Mouse (Mus musculus) heart, embryonic 10.5 days (tissue): ENCODE results near the gene Pdzrn4. TPM values are rescaled to one million over a fixed set of nuclear protein-coding genes. Genes with fewer than 3 reads are reported as not detected.

ENCODE experiments used
- DNase-seq: peaks from one replicate; pipeline ENCODE4 v3.0.0-alpha.2; 2017; ENCODE audit warnings: low spot score
- H3K27ac ChIP-seq: fragments of 300-500 bp; sonication (generic); 2 replicates; pipeline ENCODE4 v1.5.1; 2016; ENCODE audit warnings: mild to moderate bottlenecking
- H3K27me3 ChIP-seq: fragments of 300-500 bp; sonication (generic); 2 replicates; pipeline ENCODE4 v1.6.1; 2016; ENCODE audit warnings: mild to moderate bottlenecking; ENCODE audit not compliant: poor library complexity, insufficient read depth, severe bottlenecking
- H3K36me3 ChIP-seq: fragments of 300-500 bp; sonication (generic); 2 replicates; pipeline ENCODE4 v1.6.1; 2016; ENCODE audit warnings: mild to moderate bottlenecking, moderate library complexity
- H3K4me1 ChIP-seq: fragments of 300-500 bp; sonication (generic); 2 replicates; pipeline ENCODE4 v1.6.1; 2016; ENCODE audit warnings: mild to moderate bottlenecking
- H3K4me3 ChIP-seq: fragments of 300-500 bp; sonication (generic); 2 replicates; pipeline ENCODE4 v1.5.1; 2016; ENCODE audit warnings: mild to moderate bottlenecking, moderate library complexity
- H3K9me3 ChIP-seq: fragments of 300-500 bp; sonication (generic); 2 replicates; pipeline ENCODE4 v1.6.1; 2016; ENCODE audit warnings: mild to moderate bottlenecking, moderate library complexity
- WGBS: fragments of 180-500 bp; shearing (Covaris S2); methylation state at CpG from one replicate; pipeline ENCODE4 v1.1.7; 2016; 5-methylcytosine and 5-hydroxymethylcytosine counted together
- polyA plus RNA-seq: library from polyadenylated mRNA; unstranded; fragments of >200 nt; fragmentation: Nextera tagmentation; extraction: Ambion mirVana; gene quantifications from 2 replicates; pipeline ENCODE4 v1.2.1, GENCODE M21; 2016

The Pdzrn4 gene
- polyA plus RNA-seq, 1 experiment from 2014 or later, result 0.57 TPM

DNA sequence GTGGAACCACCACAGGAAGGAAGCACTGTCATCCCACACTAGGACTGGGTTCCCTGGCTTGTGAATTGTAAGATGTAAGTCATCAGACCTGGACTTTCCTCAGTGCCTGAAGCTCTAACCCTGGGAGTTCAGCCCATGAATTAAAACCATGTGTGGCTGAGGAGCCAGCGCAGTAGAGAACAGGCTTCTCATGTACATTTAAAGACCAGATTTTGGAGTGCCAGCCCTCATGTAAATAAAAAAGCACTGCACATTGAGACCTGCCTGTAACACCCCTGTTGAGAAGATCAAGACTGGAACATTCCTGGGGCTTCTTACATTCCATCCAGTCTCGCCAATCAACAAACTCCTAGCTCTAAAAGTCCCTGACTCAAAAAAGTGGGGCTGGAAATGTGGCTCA, 342.0 kb downstream of the Pdzrn4 start:
- H3K27me3 ChIP-seq, result no peaks in the 10 kb centered on the region
- no peaks in the 10 kb centered on the region for H3K36me3 ChIP-seq
- no peaks in the 10 kb centered on the region for H3K9me3 ChIP-seq
- no peak overlapping the region for H3K4me3 ChIP-seq
- WGBS, result 53% methylated on average over 2 of the region's 2 CpGs
- no peak overlapping the region for H3K27ac ChIP-seq
- no peaks in the 10 kb centered on the region for H3K4me1 ChIP-seq
- no peak for DNase-seq

DNA sequence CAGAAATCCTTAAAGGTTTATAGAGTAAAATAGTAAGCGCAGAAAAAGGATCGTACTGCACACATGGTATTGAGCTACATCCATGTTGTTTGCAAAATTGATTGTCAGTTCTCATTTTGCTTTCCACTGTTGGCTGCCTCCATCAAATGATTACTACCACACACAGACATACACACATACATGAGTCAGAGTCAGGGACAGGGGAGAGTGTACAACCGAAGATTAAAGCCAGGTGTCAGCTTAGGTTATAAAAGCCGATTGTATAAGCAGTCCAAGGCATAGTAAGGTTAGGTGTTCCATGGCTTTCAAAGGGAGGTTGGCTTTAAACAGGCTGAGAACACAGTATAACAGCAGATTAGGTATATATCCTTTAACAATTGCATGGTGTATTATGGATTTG, 343.2 kb downstream of the Pdzrn4 start:
- 85% methylated on average over 4 of the region's 4 CpGs for WGBS

DNA sequence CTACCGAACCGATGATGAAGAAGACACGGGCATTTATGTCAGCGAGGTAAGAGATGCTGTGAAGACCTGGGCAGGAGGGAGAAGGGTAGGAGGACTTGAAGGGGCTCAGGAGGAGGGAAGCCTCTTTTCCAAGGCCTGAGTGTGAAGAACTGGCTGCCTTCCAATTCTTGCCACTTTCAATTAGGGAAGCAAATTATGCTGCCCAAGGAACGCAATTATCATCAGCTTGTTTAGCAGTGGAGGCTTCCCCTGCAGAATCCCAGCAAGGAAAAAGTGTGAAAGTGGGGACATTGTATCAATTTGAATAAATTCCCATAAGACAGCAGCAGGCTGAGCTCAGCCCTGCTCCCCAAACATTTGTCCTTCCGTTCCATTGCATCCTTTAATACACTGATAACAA, 346.9 kb downstream of the Pdzrn4 start:
- Histone ChIP-seq H3K27me3 (no peaks in the 10 kb centered on the region), H3K9me3 (no peaks in the 10 kb centered on the region), H3K27ac (no peak overlapping the region), H3K4me1 (no peaks in the 10 kb centered on the region), H3K4me3 (no peak overlapping the region), H3K36me3 (no peaks in the 10 kb centered on the region)
- DNase-seq, result no peak
- 78% methylated on average over 6 of the region's 6 CpGs for WGBS

More for the DNA sequence above, 343.2 kb downstream of the Pdzrn4 start:
- DNase-seq, result no peak
- no peak overlapping the region for H3K27ac ChIP-seq
- no peaks in the 10 kb centered on the region for H3K27me3 ChIP-seq
- no peaks in the 10 kb centered on the region for H3K9me3 ChIP-seq
- no peaks in the 10 kb centered on the region for H3K36me3 ChIP-seq
- no peak overlapping the region for H3K4me3 ChIP-seq
- no peaks in the 10 kb centered on the region for H3K4me1 ChIP-seq

- Histone ChIP-seq H3K27me3 (no peaks in the 10 kb centered on the region), H3K9me3 (no peaks in the 10 kb centered on the region), H3K4me3 (no peak overlapping the region), H3K4me1 (no peaks in the 10 kb centered on the region), H3K36me3 (no peaks in the 10 kb centered on the region), H3K27ac (no peak overlapping the region)
- DNase-seq, result no peak
- 86% methylated on average over 7 of the region's 7 CpGs for WGBS
These were observed 349.4 kb downstream of the Pdzrn4 start for GRCm38 (mm10) chr15:92746081-92746480.

DNA sequence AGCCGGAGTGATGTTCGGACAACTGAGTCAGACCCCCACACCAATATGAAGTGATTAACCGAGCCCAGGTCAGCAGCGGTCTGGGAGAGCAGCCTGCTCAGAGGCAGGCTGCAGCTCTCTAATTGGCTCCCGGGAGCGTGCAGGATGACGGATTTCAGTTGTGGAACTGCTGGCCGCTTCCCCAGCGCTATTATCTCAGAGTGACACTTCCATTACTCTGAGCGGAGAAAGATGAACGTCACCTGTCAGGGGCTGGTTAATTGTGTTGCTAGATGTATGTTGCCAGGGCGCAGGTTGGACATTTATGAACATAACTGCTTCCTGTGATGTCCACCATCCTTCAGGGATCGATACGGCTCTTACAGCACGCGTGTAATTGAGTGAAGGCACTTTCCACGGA, 355.5 kb downstream of the Pdzrn4 start:
- 73% methylated on average over 17 of the region's 17 CpGs for WGBS
- no peak overlapping the region for H3K27ac ChIP-seq
- H3K9me3 ChIP-seq, result no peaks in the 10 kb centered on the region
- no peak for DNase-seq
- no peak overlapping the region for H3K4me3 ChIP-seq
- H3K27me3 ChIP-seq, result no peaks in the 10 kb centered on the region
- no peaks in the 10 kb centered on the region for H3K36me3 ChIP-seq
- no peaks in the 10 kb centered on the region for H3K4me1 ChIP-seq

DNA sequence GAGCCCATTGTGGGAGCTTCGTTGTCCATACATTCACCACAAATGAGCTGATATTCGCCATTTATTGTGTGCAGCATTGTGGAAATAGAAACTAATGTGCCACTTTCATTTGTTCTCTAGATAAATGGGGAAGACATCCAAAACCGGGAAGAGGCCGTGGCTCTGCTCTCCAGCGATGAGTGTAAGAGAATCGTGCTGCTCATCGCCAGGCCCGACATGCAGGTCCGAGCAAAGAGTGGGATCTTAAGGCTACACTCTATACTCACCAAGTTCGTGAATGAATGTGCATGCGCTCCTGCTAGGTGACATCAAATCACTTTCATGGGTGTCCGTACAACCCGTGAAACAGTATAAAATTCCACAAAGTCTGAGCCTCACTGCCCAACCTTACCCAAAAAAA, 355.9 kb downstream of the Pdzrn4 start:
- no peak overlapping the region for H3K4me3 ChIP-seq
- no peaks in the 10 kb centered on the region for H3K36me3 ChIP-seq
- H3K9me3 ChIP-seq, result no peaks in the 10 kb centered on the region
- H3K27ac ChIP-seq, result no peak overlapping the region
- H3K4me1 ChIP-seq, result no peaks in the 10 kb centered on the region
- WGBS, result 92% methylated on average over 13 of the region's 13 CpGs
- H3K27me3 ChIP-seq, result no peaks in the 10 kb centered on the region
- no peak for DNase-seq

- no peaks in the 10 kb centered on the region for H3K9me3 ChIP-seq
- H3K36me3 ChIP-seq, result no peaks in the 10 kb centered on the region
- 79% methylated on average over 17 of the region's 17 CpGs for WGBS
- no peak for DNase-seq
- no peaks in the 10 kb centered on the region for H3K27me3 ChIP-seq
- no peaks in the 10 kb centered on the region for H3K4me1 ChIP-seq
- H3K27ac ChIP-seq, result no peak overlapping the region
- H3K4me3 ChIP-seq, result no peak overlapping the region
These were observed 360.6 kb downstream of the Pdzrn4 start for GRCm38 (mm10) chr15:92757085-92757903.

- no peak for DNase-seq
- Histone ChIP-seq H3K27me3 (no peaks in the 10 kb centered on the region), H3K9me3 (no peaks in the 10 kb centered on the region), H3K4me3 (no peak overlapping the region), H3K4me1 (no peaks in the 10 kb centered on the region), H3K36me3 (no peaks in the 10 kb centered on the region), H3K27ac (no peak overlapping the region)
- WGBS, result 83% methylated on average over 8 of the region's 8 CpGs
These were observed 362.3 kb downstream of the Pdzrn4 start for GRCm38 (mm10) chr15:92759001-92759400.

DNA sequence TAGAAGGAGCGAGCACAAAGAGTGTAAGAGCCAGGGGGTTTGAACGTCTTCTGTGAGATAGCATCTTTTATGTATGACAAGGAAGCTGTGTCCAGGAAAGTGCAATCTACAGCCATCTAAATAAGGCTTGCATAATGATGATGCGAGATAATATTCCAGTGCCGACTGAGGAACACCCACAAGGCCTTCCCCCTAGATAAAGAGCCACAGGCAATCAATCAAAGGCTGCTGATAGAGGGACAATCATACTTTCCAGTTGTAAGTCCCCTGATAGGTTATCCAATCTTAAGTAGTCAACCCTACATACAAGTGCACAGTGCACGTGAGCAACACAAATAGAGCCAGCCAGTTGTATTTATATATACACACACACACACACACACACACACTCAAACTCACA, 366.6 kb downstream of the Pdzrn4 start:
- Histone ChIP-seq H3K27me3 (no peaks in the 10 kb centered on the region), H3K4me1 (no peaks in the 10 kb centered on the region), H3K36me3 (no peaks in the 10 kb centered on the region), H3K9me3 (no peaks in the 10 kb centered on the region), H3K4me3 (no peak overlapping the region), H3K27ac (no peak overlapping the region)
- 70% methylated on average over 5 of the region's 5 CpGs for WGBS
- no peak for DNase-seq

GRCm38 (mm10) chr15:92769535-92769934, 372.9 kb downstream of the Pdzrn4 start:
- Histone ChIP-seq H3K27me3 (no peaks in the 10 kb centered on the region), H3K36me3 (no peaks in the 10 kb centered on the region), H3K4me3 (no peak overlapping the region), H3K4me1 (no peaks in the 10 kb centered on the region), H3K9me3 (no peaks in the 10 kb centered on the region), H3K27ac (no peak overlapping the region)
- WGBS, result 85% methylated on average over 15 of the region's 15 CpGs
- no peak for DNase-seq

GRCm38 (mm10) chr15:92788036-92788435, 391.4 kb downstream of the Pdzrn4 start:
- H3K4me3 ChIP-seq, result no peak overlapping the region
- no peaks in the 10 kb centered on the region for H3K27me3 ChIP-seq
- H3K36me3 ChIP-seq, result no peaks in the 10 kb centered on the region
- H3K27ac ChIP-seq, result no peak overlapping the region
- no peaks in the 10 kb centered on the region for H3K4me1 ChIP-seq
- WGBS, result 74% methylated on average over 14 of the region's 14 CpGs
- no peak for DNase-seq
- no peaks in the 10 kb centered on the region for H3K9me3 ChIP-seq

- 81% methylated on average over 3 of the region's 3 CpGs for WGBS
- no peak overlapping the region for H3K4me3 ChIP-seq
- H3K4me1 ChIP-seq, result no peaks in the 10 kb centered on the region
- H3K27ac ChIP-seq, result no peak overlapping the region
- H3K9me3 ChIP-seq, result no peaks in the 10 kb centered on the region
- H3K36me3 ChIP-seq, result no peaks in the 10 kb centered on the region
- no peak for DNase-seq
- H3K27me3 ChIP-seq, result no peaks in the 10 kb centered on the region
These were observed 397.6 kb downstream of the Pdzrn4 start for GRCm38 (mm10) chr15:92794275-92794674.

GRCm38 (mm10) chr15:92805934-92806333, 409.3 kb downstream of the Pdzrn4 start:
- Histone ChIP-seq H3K27ac (no peak overlapping the region), H3K36me3 (no peaks in the 10 kb centered on the region), H3K4me3 (no peak overlapping the region), H3K27me3 (no peaks in the 10 kb centered on the region), H3K4me1 (no peaks in the 10 kb centered on the region), H3K9me3 (no peaks in the 10 kb centered on the region)
- WGBS, result 65% methylated on average over 3 of the region's 3 CpGs
- DNase-seq, result no peak

- Histone ChIP-seq H3K4me3 (no peak overlapping the region), H3K36me3 (no peaks in the 10 kb centered on the region), H3K9me3 (no peaks in the 10 kb centered on the region), H3K4me1 (no peaks in the 10 kb centered on the region), H3K27ac (no peak overlapping the region), H3K27me3 (no peaks in the 10 kb centered on the region)
- no peak for DNase-seq
- 80% methylated on average over 1 of the region's 1 CpGs for WGBS
These were observed 409.7 kb downstream of the Pdzrn4 start for GRCm38 (mm10) chr15:92806352-92806751.
